Mouse (Mus musculus): Measurements from ENCODE around the gene Tex2. TPM values are rescaled to one million over a fixed set of nuclear protein-coding genes. Genes with fewer than 3 reads are reported as not detected.

Tex2 gene
- polyA plus RNA-seq, 1 experiment from 2014 or later: 12.0 TPM

DNA sequence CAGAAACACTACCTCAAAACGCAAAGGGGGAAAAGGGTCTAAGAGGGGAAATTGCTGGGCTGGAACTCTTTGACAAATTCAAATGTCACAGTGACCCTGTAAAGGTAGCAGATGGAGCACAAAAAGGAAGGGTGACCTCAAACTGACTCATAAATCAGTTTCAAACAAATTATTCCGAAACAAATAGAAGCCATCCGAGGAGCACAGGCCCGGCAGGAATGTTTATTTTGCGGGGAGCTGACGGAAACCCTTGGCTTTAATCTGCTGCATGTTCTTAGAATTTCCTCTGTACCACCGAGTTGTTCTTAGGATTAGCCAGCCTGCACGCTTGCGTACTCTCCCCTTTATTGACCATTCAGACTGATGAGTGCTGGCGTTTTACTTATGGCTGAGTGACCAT lies 123.2 kb downstream of the Tex2 start:
- H3K4me2 ChIP-seq: no peak overlapping the region
- no peak for ATAC-seq (replicated peaks; ENCODE audit: insufficient number of reproducible peaks, insufficient read depth, low FRiP score, low read depth)
- no peaks in the 10 kb centered on the region for H3K36me3 ChIP-seq
- no peak overlapping the region for H3K9ac ChIP-seq
- H3K9me3 ChIP-seq (replicated peaks): no peaks in the 10 kb centered on the region
- WGBS: 54% methylated on average over 10 of the region's 10 CpGs
- peaks cover 12% of the 10 kb centered on the region for H3K4me1 ChIP-seq (replicated peaks)
- no peak overlapping the region for H3K27ac ChIP-seq
- no peak overlapping the region for H3K4me3 ChIP-seq
- H3K27me3 ChIP-seq: no peaks in the 10 kb centered on the region

DNA sequence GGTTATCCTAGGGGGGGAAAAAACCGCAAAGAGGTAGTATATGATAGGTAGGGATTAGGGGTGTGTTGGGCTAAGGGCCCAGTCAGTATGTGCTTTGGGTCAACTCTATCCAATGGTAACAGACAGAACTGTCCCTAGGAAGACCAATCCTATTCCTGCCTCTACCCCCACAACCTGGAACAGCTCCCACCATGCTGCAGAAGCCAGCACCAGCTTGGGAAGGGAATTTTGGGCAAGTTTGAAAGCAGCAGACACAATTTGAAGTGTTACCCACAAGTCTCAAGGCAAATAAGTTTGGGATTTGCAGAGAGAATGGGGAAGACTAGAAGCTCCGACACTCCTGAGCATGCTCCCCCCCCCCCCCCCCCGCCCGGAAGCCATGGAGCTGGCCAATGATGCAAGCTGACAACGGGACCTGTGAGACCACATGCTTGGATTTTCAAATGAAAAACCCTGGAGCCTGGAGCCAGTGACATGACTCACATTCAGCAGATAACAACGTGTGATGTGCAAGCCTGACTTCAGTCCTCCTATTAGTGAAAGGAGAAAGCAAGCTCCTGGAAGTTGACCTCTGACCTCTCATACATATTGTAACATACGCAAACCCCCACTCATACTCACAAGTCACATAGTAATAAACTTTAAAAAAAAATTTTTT lies 124.1 kb downstream of the Tex2 start:
- no peak overlapping the region for H3K9ac ChIP-seq
- peaks cover 12% of the 10 kb centered on the region for H3K4me1 ChIP-seq (replicated peaks)
- H3K4me2 ChIP-seq: no peak overlapping the region
- H3K36me3 ChIP-seq: no peaks in the 10 kb centered on the region
- H3K9me3 ChIP-seq (replicated peaks): no peaks in the 10 kb centered on the region
- no peak for ATAC-seq (replicated peaks; ENCODE audit: insufficient number of reproducible peaks, insufficient read depth, low FRiP score, low read depth)
- WGBS: 38% methylated on average over 7 of the region's 7 CpGs
- no peaks in the 10 kb centered on the region for H3K27me3 ChIP-seq
- H3K4me3 ChIP-seq: no peak overlapping the region
- H3K27ac ChIP-seq: no peak overlapping the region

DNA sequence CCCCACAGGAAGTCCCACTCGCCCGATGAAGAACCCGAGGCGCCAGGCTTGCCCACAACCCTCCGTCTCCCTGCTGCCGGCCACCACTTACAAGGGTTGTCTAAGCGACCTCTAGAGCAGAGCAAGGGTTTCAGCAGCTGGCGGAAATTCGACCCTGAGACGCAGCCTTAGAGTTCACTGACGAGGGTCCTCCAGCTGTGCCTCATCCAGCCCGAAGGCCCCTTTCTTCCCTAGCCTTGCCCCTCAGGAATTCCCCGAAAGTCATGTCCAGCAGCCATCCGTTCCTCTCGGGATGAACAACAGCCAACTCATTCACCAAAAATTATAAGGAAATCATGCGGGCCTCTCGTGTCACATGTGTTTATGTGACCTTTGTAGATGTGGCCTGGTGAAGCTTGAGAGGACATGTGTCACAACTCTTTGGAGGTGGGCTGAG lies 125.1 kb downstream of the Tex2 start:
- peak; percentile 10; the same call in 1 of the 2 replicates for ATAC-seq (replicated peaks; ENCODE audit: insufficient number of reproducible peaks, insufficient read depth, low FRiP score, low read depth)
- WGBS: 12% methylated on average over 17 of the region's 17 CpGs
- peak overlapping the region; percentile 72 for H3K27ac ChIP-seq

DNA sequence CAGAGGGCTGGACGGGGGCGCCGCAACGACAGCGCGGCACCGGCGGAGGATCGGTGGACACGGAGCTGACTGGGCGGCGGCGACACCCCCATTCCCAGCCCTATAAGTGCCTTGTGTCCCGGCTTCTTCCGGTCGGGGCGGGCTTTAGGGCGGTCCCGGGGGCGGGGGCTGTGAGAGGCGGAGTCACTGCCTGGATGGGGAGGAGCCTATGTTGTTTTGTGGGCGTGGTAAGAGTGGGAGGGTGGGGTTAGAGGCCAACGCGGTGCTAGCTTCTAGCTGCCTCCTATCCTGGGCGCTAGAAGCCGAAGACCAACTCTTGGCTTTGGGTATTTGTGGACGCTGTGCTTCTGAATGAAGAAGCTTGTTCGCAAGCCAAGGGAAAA lies 125.5 kb downstream of the Tex2 start, which contains the start of gene Ern1:
TSS of gene Ern1 (minus strand) at position 120 of the 383 bp plus-strand sequence.
- Histone ChIP-seq H3K9me3 (replicated peaks) (no peaks in the 10 kb centered on the region), H3K36me3 (no peaks in the 10 kb centered on the region), H3K9ac (peak within 1 kb of the TSS; percentile 90), H3K4me1 (replicated peaks) (peaks cover 12% of the 10 kb centered on the region), H3K27ac (peak within 1 kb of the TSS; percentile 92), H3K4me2 (peak within 1 kb of the TSS; percentile 87), H3K27me3 (no peaks in the 10 kb centered on the region), H3K4me3 (peak within 1 kb of the TSS; percentile 98)
- peak; percentile 98 for ATAC-seq (replicated peaks; ENCODE audit: insufficient number of reproducible peaks, insufficient read depth, low FRiP score, low read depth)
- under 1% methylated on average over 28 of the region's 28 CpGs for WGBS

More for the DNA sequence above, 125.1 kb downstream of the Tex2 start:
- peak overlapping the region; percentile 98 for H3K4me3 ChIP-seq
- no peak overlapping the region for H3K9ac ChIP-seq
- no peaks in the 10 kb centered on the region for H3K9me3 ChIP-seq (replicated peaks)
- no peaks in the 10 kb centered on the region for H3K27me3 ChIP-seq
- peaks cover 12% of the 10 kb centered on the region for H3K4me1 ChIP-seq (replicated peaks)
- H3K36me3 ChIP-seq: no peaks in the 10 kb centered on the region
- H3K4me2 ChIP-seq: peak overlapping the region; percentile 87

DNA sequence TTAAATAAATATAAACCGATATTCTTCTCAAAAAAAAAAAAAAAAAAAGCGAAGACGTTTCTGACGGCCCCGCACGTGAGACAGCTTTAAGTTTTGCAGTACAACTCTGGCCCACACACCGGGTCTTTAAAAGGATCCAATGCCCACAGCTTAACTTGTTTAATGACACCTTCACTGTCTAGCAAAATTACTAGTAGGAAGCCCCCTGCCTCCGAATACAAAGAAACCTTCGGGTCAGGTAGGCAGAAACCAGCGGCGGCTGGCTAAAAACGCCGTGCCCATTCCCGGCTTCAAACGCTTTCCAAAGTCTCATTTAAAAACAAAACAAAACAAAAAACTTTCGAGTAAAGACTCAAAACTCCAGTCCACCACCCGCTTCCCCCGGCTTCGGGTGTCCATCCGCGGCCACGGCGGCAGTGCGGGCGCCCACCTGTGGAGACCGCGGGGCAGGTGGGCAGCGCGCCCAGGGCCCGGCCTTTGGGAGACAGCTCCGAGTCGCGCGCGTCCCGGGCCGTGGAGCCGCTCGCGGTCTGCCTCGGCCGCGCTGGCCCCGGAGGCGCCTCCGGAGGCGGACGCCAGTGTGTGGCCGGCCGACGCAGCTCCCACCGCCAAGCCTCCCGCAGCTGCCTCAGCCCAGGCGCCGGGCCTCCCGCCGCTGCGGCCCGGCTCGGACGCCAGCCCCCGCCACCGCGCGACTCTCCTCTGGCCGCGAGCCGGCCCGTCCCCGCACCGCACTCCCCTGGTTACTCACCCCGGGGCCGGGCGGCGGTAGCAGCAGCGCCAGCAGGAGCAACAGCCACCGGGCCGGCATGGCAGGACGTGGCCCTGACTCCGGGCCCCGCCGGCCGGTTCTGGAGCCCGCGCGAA lies 126.1 kb downstream of the Tex2 start:
- Histone ChIP-seq H3K4me3 (peak overlapping the region; percentile 98), H3K9me3 (replicated peaks) (no peaks in the 10 kb centered on the region), H3K4me1 (replicated peaks) (peaks cover 12% of the 10 kb centered on the region), H3K9ac (peak overlapping the region; percentile 90), H3K27ac (peak overlapping the region; percentile 92), H3K4me2 (peak overlapping the region; percentile 87), H3K36me3 (no peaks in the 10 kb centered on the region), H3K27me3 (no peaks in the 10 kb centered on the region)
- WGBS: under 1% methylated on average over 84 of the region's 86 CpGs
- ATAC-seq (replicated peaks; ENCODE audit: insufficient number of reproducible peaks, insufficient read depth, low FRiP score, low read depth): peak; percentile 84

DNA sequence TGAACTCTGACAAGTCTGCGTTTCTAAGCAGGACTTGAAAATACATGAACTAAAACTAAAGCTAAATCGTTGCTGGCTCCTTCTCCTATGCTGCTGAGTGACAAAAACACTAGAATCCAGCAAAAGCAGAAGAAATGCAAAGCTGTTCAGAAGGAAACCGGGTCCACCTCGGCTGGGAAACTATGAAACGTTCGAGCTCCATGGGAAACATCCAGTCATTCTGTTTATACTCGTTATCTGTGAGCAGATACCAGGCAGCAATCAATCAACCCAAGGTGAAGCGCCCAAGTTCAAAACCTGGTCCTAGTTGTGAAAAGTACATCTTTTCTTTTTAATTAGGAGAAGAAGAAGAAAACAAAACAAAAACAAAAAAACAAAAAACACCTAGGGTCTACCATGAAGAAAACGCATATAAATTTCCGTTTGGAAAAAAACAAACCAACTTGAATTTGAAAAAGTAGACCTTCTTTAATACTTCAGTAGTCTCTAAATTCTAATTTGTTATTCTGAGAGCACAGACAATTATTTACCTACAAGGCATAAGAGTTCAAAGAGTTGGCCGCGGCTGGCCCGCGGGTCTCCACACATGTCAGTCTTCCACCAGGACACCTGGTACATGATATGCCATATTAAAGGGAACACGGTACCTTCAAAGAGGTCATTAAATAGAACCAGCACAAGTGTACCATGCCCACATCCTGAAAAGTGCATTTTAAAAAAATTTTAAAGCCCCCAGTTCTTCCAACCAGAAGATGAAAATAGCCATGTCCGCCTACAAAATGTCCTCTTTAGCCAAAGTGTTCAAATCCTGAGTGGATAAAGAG lies 127.0 kb downstream of the Tex2 start:
- Histone ChIP-seq H3K4me1 (replicated peaks) (peaks cover 12% of the 10 kb centered on the region), H3K4me2 (peak overlapping the region; percentile 87), H3K27me3 (no peaks in the 10 kb centered on the region), H3K36me3 (no peaks in the 10 kb centered on the region), H3K27ac (no peak overlapping the region), H3K9ac (peak overlapping the region; percentile 90), H3K9me3 (replicated peaks) (no peaks in the 10 kb centered on the region), H3K4me3 (peak overlapping the region; percentile 98)
- WGBS: 26% methylated on average over 16 of the region's 16 CpGs
- ATAC-seq (replicated peaks; ENCODE audit: insufficient number of reproducible peaks, insufficient read depth, low FRiP score, low read depth): no peak

DNA sequence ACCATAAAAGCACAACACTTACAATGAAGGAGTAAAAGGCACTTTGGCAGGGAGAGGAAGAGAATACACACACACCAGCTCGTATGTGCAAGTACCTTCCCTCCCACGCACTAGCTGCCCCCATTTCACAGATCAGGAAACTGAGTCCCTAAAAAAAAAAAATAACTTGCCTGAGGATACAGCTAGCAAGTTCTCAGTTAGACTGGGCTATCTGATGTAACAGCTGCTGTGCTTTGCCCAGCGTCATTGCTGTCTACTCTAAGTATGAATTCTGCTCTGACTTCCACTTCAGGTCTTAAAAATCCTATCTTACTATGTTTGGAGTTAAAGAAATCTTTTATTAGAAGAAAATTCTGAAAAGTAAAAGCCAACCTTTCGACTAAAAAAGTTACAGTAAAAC lies 127.6 kb downstream of the Tex2 start:
- H3K9me3 ChIP-seq (replicated peaks): no peaks in the 10 kb centered on the region
- 76% methylated on average over 4 of the region's 4 CpGs for WGBS
- no peak for ATAC-seq (replicated peaks; ENCODE audit: insufficient number of reproducible peaks, insufficient read depth, low FRiP score, low read depth)
- no peaks in the 10 kb centered on the region for H3K36me3 ChIP-seq
- no peaks in the 10 kb centered on the region for H3K27me3 ChIP-seq
- no peak overlapping the region for H3K4me3 ChIP-seq
- H3K4me1 ChIP-seq (replicated peaks): peaks cover 12% of the 10 kb centered on the region
- H3K27ac ChIP-seq: no peak overlapping the region
- no peak overlapping the region for H3K9ac ChIP-seq
- peak overlapping the region; percentile 87 for H3K4me2 ChIP-seq

DNA sequence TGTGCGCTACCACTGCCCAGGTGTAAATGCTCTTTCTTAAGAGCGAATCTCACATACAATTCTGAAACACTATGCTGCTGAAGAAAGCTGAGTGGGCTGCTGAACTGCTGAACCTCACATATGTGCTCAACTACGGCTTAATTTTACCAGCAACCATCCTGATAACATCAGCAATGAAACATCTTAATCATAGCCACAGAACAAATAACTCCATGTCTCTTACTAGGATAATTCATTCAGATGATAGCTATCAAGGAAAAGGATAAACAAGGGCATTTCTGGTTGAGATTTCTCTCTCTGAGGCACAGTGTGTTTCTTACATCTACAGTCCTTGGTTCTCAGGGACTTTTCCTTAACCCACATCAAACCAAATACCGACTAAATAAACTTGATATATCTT lies 128.3 kb downstream of the Tex2 start:
- Histone ChIP-seq H3K4me2 (no peak overlapping the region), H3K9me3 (replicated peaks) (no peaks in the 10 kb centered on the region), H3K4me3 (no peak overlapping the region), H3K9ac (no peak overlapping the region), H3K36me3 (no peaks in the 10 kb centered on the region), H3K4me1 (replicated peaks) (peaks cover 12% of the 10 kb centered on the region), H3K27me3 (no peaks in the 10 kb centered on the region), H3K27ac (no peak overlapping the region)
- ATAC-seq (replicated peaks; ENCODE audit: insufficient number of reproducible peaks, insufficient read depth, low FRiP score, low read depth): no peak
- WGBS: 83% methylated on average over 4 of the region's 4 CpGs

DNA sequence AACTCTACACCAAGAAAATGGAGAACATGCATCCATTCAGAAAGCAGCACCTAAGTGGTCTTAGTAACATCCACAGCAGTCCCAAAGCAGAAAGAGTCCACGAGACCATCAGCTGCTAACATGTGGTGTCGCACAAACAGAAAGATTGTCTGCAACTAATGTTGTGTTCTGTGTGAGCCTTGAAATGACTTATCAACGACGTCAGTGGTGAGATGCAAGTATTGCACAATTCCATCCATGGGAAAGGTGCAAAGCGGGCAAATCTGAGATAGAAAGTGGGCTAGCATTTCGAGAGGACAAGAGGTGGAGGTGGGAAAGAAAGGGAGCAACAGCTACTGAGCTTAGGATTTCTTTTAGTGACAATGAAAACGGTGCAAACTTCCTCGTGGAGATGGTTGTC lies 130.4 kb downstream of the Tex2 start:
- H3K4me2 ChIP-seq: no peak overlapping the region
- no peak overlapping the region for H3K27ac ChIP-seq
- H3K9ac ChIP-seq: no peak overlapping the region
- ATAC-seq (replicated peaks; ENCODE audit: insufficient number of reproducible peaks, insufficient read depth, low FRiP score, low read depth): no peak
- no peaks in the 10 kb centered on the region for H3K9me3 ChIP-seq (replicated peaks)
- no peaks in the 10 kb centered on the region for H3K27me3 ChIP-seq
- H3K4me1 ChIP-seq (replicated peaks): peaks cover 8% of the 10 kb centered on the region
- H3K36me3 ChIP-seq: no peaks in the 10 kb centered on the region
- WGBS: 81% methylated on average over 8 of the region's 8 CpGs
- H3K4me3 ChIP-seq: no peak overlapping the region

DNA sequence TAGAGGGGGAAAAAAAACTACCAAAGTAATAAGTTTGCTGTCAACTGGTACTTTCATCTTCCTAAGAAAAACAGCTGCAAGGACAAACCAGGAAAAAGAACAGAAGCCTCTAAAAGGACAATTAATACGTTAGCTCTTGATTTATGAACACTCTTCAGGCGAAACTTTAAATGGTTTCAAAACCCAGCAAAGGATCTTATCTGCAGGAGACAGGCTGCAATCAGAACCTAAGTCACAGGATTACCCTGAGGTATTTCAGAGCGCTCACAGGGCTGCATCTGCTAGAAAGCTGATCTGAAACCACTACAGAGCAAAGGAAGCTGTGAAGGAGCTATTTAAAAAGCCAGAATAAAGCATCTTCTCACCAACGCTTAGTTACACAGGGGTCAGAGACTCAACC lies 131.6 kb downstream of the Tex2 start:
- no peak for ATAC-seq (replicated peaks; ENCODE audit: insufficient number of reproducible peaks, insufficient read depth, low FRiP score, low read depth)
- Histone ChIP-seq H3K9me3 (replicated peaks) (no peaks in the 10 kb centered on the region), H3K27me3 (no peaks in the 10 kb centered on the region), H3K27ac (no peak overlapping the region), H3K4me1 (replicated peaks) (peaks cover 6% of the 10 kb centered on the region), H3K36me3 (no peaks in the 10 kb centered on the region), H3K4me3 (no peak overlapping the region), H3K4me2 (no peak overlapping the region), H3K9ac (no peak overlapping the region)
- WGBS: 46% methylated on average over 4 of the region's 4 CpGs

DNA sequence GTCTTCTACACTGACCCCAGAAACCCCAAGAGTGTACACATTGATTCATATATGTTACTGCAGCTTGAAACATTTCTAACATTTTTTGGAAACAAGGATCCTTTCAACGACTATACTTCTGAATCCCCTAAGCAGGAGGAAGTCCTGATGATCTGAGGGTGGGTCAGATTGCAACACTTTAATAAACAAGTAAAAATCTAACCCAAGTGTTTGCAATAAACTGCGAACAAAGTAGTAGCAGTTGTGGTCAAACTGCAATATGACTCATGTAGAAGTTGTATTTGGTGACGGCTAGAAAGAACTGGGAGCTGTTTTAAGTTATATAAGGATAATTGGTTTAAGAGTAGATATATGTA lies 132.7 kb downstream of the Tex2 start:
- WGBS: 81% methylated on average over 3 of the region's 3 CpGs

More for the DNA sequence above, 132.7 kb downstream of the Tex2 start:
- Histone ChIP-seq H3K27ac (no peak overlapping the region), H3K9ac (no peak overlapping the region), H3K4me1 (replicated peaks) (no peaks in the 10 kb centered on the region), H3K4me2 (no peak overlapping the region), H3K36me3 (no peaks in the 10 kb centered on the region), H3K27me3 (no peaks in the 10 kb centered on the region), H3K9me3 (replicated peaks) (no peaks in the 10 kb centered on the region), H3K4me3 (no peak overlapping the region)
- ATAC-seq (replicated peaks; ENCODE audit: insufficient number of reproducible peaks, insufficient read depth, low FRiP score, low read depth): no peak

Data from heart, embryonic 15.5 days (tissue).